Mouse (Mus musculus) lung, postnatal 25 days (tissue): ENCODE data around the gene Col18a1.

Experiments used
- DNase-seq: peaks from one replicate; pipeline ENCODE4 v3.0.0; 2022; ENCODE audit warnings: low spot score

The Col18a1 gene

GRCm38 (mm10) chr10:77062393-77063010 lies 103.8 kb downstream of the Col18a1 start:
- peak; percentile 51 for DNase-seq

GRCm38 (mm10) chr10:77061426-77061825 lies 104.9 kb downstream of the Col18a1 start:
- no peak for DNase-seq

- DNase-seq = no peak
Measured at GRCm38 (mm10) chr10:77056768-77057167, 109.6 kb downstream of the Col18a1 start.

DNA sequence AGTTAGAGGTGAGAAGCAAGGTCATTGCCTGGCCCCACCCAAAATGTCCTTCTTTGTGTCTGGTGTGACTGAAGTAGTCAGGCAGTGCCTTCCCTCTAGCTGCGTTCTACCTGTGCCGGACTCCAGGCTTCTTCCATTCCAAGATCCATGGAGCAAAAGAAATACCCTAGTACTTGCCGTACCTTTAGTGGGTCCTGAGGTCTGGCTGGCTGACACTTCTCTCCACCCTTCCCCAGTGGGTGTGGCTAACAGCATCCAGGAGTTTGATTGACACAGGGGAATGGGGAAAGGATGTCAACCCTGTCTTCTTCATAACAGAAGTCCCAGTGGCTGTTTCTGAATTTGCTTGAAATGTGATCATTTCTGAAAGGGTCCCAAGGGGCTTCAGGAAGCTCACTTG lies 117.7 kb downstream of the Col18a1 start:
- no peak for DNase-seq

GRCm38 (mm10) chr10:77048196-77048595 lies 118.2 kb downstream of the Col18a1 start:
- no peak for DNase-seq

DNA sequence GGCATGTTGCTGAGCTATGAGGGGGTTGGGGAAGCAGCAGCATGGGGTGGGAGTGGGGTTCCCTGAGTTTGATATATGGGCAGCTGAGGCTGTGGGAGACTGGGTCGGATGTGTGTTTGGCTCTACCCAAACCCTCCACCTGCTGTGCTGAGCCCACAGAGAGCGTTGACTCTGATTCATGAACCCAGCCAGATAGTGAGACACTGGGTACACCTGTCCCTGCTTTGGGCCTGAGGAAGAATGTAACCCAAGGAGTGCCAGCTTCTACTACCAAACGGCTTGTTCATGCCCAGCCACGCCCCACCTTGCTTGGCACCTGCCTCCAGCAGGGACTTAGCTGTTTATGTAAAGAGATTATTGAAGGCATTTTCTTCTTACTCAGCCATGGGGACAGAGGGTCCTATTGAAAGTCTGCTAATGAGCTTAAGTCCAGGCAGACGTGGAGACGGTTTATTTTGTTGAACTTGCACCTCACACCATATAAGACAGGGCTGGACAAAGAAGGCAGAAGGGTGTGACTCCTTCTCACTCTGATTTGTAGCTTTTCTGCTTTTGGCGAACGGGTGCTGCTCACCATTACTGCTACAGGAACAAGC lies 127.7 kb downstream of the Col18a1 start:
- DNase-seq = no peak

- no peak for DNase-seq
Measured at GRCm38 (mm10) chr10:77035487-77035886, 130.9 kb downstream of the Col18a1 start.

GRCm38 (mm10) chr10:77033323-77034025 lies 132.9 kb downstream of the Col18a1 start:
- peak; percentile 63 for DNase-seq

DNA sequence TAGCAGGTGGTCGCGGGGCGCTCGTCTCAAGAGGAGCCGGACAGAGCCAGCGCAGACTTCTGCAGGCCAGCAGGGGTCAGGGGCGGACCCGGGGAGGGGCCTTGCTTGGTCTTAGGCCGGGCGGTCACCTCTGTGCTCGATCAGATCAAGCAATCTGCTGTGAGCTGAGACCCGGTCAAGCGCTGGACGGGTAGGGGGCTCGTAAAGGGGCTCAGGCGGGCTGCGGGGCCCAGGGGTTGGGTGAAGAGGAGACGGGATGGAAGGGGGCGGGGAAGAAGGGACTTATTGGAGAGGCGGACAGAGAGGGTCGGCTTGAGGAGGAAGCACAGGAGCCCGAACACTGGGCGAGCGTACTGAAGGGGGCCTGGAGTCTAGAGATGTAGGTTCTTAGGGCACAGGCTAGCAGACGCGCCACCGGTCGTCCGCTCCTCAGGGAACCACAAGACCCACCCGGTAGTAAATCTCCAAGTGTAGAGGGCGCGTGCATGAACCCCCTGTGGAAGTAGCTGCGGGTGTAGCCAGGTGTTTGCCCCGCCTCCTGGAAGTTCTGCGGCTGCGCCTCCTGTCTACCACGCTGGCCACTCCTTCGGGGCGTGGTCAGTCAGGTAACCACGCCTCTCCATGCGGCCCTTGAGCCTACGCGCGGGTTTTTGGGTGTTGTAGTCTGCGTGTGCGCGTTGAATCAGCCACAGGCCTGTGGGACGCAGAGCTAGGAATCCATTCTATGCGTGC lies 133.6 kb downstream of the Col18a1 start:
- DNase-seq = peak; percentile 94

GRCm38 (mm10) chr10:77031768-77032375 lies 134.5 kb downstream of the Col18a1 start, which contains the start of gene Slc19a1:
TSS of gene Slc19a1 (plus strand) at chr10:77032241.
- no peak for DNase-seq

DNA sequence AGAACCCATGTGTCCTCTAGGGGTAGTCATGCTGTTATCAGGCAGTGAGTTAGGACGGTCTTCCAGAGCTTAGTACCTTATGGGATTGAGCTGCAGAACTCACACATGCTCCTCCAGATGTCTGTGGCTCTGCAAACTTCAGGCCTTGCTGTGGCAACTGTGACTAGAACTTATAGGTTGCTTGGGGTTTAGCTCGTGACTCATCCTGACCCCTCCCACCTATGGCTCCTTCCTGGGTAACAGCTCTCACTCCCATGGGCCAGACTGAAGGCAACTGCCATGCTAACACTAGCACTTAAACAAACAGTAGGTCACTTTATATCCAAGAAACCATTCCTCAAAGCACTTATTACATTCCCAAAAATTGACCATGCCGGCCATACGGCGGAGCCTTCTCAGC lies 135.7 kb downstream of the Col18a1 start:
- no peak for DNase-seq

- DNase-seq = no peak
Measured at GRCm38 (mm10) chr10:77029761-77030160, 136.6 kb downstream of the Col18a1 start.

GRCm38 (mm10) chr10:77028782-77029296 lies 137.5 kb downstream of the Col18a1 start:
- DNase-seq = no peak

DNA sequence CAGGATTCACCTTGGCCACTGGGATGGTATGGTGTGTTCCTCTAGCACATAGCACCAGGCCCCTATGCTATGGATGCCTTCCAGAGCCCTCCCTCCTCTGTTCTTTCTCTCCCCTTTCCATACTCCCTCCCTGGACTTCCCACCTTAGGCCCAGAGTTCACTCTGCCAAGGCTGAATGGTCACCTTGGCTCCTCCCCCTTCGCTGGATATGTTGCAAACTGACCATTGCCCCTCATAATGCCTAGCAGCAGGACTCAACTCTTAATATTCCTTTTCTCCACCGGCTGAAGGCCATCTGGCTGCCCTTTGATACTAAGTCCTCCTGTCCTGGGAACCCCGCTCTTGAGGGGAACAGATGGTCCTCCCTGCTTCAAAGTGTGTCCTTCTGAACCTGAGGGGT lies 139.4 kb downstream of the Col18a1 start:
- DNase-seq = no peak

DNA sequence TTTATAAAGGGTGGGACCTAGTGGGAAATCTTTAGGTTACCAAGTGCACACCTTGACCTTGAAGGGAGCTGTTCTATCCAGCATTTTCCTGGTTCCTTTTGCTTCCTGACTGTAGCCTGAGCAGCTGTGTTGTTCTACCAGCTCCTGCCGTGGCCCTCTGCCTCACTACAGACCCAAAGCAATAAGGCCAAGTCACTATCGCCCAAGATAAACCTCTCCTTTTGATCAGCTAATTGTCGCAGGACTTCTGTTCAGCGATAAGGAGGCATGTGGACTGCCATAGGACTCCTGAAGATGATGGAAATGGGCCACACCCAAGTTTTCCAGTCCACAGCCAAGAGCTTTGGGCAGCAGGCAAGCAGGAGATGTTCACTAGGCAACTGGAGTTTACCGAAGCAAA lies 142.1 kb downstream of the Col18a1 start:
- no peak for DNase-seq

DNA sequence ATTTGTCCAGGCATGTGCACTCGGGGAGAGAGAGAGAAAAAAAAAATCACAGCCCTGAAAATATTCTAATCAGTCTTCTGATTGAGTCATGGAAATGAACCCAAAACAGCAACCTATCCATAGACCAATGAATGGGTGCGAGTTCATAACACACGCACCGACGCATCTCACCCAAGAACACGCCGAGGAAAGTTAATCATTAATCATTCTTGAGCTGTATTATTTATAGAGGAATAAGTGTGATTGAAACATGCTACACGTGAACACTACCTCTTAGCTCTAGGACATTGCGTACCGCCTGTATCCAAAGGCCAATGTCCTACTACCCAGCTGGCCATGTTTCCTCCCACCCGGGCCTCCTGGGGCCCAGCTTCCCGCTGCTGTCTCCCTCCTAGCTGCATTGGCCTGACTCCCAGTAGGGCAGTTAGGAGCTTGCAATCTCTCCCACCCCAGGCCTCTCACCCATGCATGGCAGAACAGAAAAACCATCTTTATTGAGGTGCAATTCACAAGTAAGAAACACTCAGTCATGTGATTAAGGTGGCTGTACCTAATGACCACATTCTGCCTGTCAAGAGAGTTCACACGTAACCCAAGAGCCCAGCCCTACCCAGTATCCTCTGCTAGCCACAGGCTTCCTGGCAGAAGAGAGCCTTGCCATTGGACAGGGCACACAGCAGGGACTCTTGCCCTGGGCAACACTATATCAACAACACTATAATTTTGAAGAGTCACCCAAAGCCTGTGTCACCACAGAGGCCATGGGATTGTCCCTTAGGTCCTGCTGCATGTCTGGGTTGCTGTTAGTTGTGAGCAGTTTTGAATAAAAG lies 143.8 kb downstream of the Col18a1 start:
- no peak for DNase-seq

DNA sequence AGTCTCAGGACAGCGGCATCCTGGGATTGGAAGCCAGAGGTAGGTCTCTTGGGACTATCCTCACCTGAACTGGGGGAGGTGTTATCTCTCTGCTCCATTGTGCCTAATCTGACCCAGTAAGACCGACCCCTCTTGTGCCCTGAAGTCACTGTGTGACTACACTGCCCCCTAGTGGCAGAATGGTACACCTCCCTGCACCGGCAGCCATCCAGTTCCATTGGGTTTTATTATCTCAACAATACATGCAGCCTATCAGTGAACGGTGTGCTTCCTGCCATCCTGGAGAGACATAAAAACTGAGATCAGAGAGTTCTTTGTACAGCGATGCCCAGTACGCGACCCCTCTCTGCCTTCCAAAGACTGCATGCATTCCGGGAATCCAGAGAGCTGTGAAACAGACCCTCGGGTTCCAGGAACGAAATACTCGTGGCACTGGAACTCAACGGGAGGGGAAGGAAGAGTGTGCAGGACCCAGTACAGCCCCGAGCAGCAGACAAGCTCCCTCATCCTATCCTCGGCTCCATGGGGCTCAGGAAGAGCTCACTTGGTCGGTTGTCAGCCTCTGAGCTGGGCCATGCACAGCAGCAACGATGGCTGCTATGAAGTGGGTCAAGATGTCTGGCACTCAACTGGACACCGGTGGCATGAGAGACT lies 144.8 kb downstream of the Col18a1 start:
- peak; percentile 72 for DNase-seq

DNA sequence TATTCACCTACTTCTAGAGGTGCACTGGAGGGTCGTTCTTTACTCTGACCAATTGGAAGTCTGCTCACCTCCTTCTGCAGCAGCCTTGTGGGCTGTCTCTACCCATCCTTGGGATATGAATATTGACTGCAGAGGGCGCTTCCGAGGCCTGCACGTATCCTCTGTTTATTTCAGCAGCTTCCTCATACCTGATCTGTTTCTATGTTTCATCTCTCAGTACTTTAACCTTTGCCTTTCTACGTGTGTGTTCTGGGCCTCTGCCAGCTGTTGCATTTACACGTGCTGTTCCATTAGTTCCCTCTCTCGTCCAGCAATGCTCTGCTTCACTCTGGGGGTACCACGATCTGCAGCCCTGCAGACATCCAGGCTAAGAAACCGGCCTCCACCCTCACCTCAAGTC lies 148.7 kb downstream of the Col18a1 start:
- no peak for DNase-seq

- DNase-seq = no peak
Measured at GRCm38 (mm10) chr10:77017061-77017460, 149.3 kb downstream of the Col18a1 start.

DNA sequence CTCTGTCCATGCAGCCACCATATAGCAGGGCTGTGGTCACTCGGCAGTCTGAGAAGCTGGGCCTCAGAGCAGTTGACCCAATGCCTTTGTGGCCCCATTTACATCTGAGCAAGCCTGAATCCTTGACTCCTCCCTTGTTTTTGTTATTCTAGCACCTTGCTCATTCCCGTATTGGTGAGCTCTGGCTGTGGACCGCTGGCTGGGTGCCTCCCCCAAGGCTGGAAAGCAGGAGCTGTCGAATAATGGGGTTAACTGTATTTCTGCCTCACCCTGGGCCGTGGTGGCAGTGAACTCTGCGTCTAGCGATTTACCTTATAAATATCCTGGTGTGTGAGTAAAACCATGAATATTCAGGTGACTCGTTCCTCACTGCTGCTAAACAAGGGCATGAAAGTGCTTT lies 149.8 kb downstream of the Col18a1 start:
- no peak for DNase-seq

GRCm38 (mm10) chr10:77016080-77016479 lies 150.3 kb downstream of the Col18a1 start:
- DNase-seq = no peak
